Mouse (Mus musculus): ENCODE results near the gene Bcl7a. TPM values are rescaled to one million over a fixed set of nuclear protein-coding genes. Genes with fewer than 3 reads are reported as not detected.

Gene Bcl7a
- polyA plus RNA-seq, 1 experiment from 2014 or later = 15.5 TPM

DNA sequence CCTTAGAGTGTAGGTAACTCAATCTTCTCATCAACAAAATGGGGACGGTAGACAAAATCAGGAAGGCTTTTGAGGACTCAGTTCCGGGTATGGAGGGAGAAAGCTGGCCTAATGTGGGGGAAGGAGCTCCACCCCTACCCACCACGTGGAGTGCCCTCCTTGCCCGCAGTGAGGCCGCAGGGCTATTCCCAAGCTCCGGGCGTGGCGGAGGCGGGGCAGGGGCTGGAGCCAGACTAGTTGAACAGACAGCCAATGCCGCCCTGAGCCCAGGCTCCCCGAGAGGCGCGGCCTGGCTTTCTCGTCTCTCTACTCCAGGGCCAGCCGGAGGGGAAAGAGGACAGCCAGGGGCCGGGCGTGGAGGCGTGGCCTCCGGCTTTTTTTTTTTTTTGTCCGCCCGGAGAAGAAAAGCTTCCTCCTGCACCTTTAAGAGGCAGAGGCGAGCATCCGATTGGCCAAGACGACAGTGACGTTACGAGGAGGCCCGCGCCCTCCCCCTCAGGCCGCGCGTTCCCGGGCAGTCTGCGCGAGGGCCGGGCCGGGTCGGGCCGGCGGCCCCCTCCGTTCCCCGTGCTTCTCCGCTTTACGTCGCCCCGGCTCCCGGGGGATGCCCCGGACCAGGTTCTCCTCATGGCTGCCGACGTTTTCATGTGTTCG, 50.8 kb downstream of the Bcl7a start, which contains the start of gene Mlxip:
Gene Mlxip, plus strand, starts transcription at position 496 of the 654 bp plus-strand sequence.
- peak within 1 kb of the TSS; percentile 94 for H3K27ac ChIP-seq (ENCODE audit: low read length)
- ATAC-seq (replicated peaks; ENCODE audit: extremely low read depth, insufficient read depth, low FRiP score) = peak; percentile 98
- peak within 1 kb of the TSS; percentile 97 for H3K4me3 ChIP-seq (ENCODE audit: low read length)
- H3K9me3 ChIP-seq (replicated peaks; ENCODE audit: control insufficient read depth, low read length) = no peaks in the 10 kb centered on the region
- H3K9ac ChIP-seq (ENCODE audit: low read length) = peak within 1 kb of the TSS; percentile 95
- H3K4me2 ChIP-seq (ENCODE audit: low read depth, low read length) = peak within 1 kb of the TSS; percentile 88
- no peaks in the 10 kb centered on the region for H3K27me3 ChIP-seq (ENCODE audit: control insufficient read depth, insufficient read depth, low read length)
- no peaks in the 10 kb centered on the region for H3K36me3 ChIP-seq (ENCODE audit: control insufficient read depth, insufficient read depth)
- WGBS = 0% methylated on average over 47 of the region's 50 CpGs
- peaks cover 46% of the 10 kb centered on the region for H3K4me1 ChIP-seq (ENCODE audit: control insufficient read depth, insufficient read depth, low read length)

- 0 out of 2 replicates have a peak, but pooled peaks have one; percentile 4 for ATAC-seq (replicated peaks; ENCODE audit: extremely low read depth, insufficient read depth, low FRiP score)
- H3K36me3 ChIP-seq (ENCODE audit: control insufficient read depth, insufficient read depth) = no peaks in the 10 kb centered on the region
- H3K27me3 ChIP-seq (ENCODE audit: control insufficient read depth, insufficient read depth, low read length) = no peaks in the 10 kb centered on the region
- peak overlapping the region; percentile 97 for H3K4me3 ChIP-seq (ENCODE audit: low read length)
- peak overlapping the region; percentile 94 for H3K27ac ChIP-seq (ENCODE audit: low read length)
- under 1% methylated on average over 65 of the region's 65 CpGs for WGBS
- peaks cover 46% of the 10 kb centered on the region for H3K4me1 ChIP-seq (ENCODE audit: control insufficient read depth, insufficient read depth, low read length)
- H3K9me3 ChIP-seq (replicated peaks; ENCODE audit: control insufficient read depth, low read length) = no peaks in the 10 kb centered on the region
- H3K4me2 ChIP-seq (ENCODE audit: low read depth, low read length) = peak overlapping the region; percentile 88
- H3K9ac ChIP-seq (ENCODE audit: low read length) = peak overlapping the region; percentile 95
These were observed 51.6 kb downstream of the Bcl7a start for GRCm38 (mm10) chr5:123394957-123395881.

- Histone ChIP-seq H3K9ac (ENCODE audit: low read length) (peak overlapping the region; percentile 13; the same call in 1 of the 2 replicates), H3K9me3 (replicated peaks; ENCODE audit: control insufficient read depth, low read length) (no peaks in the 10 kb centered on the region), H3K4me1 (ENCODE audit: control insufficient read depth, insufficient read depth, low read length) (peaks cover 42% of the 10 kb centered on the region), H3K4me3 (ENCODE audit: low read length) (peak overlapping the region; percentile 97), H3K36me3 (ENCODE audit: control insufficient read depth, insufficient read depth) (no peaks in the 10 kb centered on the region), H3K27ac (ENCODE audit: low read length) (peak overlapping the region; percentile 24; the same call in 1 of the 2 replicates), H3K4me2 (ENCODE audit: low read depth, low read length) (peak overlapping the region; percentile 88), H3K27me3 (ENCODE audit: control insufficient read depth, insufficient read depth, low read length) (no peaks in the 10 kb centered on the region)
- no peak for ATAC-seq (replicated peaks; ENCODE audit: extremely low read depth, insufficient read depth, low FRiP score)
- WGBS = 38% methylated on average over 8 of the region's 8 CpGs
These were observed 53.3 kb downstream of the Bcl7a start for GRCm38 (mm10) chr5:123396901-123397464.

DNA sequence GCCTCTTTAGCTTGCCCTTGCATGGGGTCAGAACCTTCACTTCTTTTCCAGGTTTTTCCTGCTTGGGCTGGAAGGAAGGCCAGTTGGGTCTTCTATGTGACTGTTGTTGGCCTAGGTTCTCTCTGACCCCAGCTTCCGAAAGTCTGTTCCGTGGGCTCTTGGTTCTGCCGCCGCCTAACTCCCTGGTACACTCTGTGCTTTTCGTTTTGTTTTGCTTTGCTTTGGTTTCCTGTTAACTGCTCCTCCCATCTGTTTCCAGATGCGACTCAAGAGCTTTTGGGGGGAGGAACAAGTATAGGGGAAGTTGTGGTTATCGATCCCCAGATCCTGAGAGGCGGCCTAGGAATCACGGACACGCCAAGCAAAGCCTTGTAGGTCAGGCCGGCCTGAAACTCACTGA, 54.2 kb downstream of the Bcl7a start:
- Histone ChIP-seq H3K9ac (ENCODE audit: low read length) (peak overlapping the region; percentile 41), H3K27ac (ENCODE audit: low read length) (peak overlapping the region; percentile 15)

DNA sequence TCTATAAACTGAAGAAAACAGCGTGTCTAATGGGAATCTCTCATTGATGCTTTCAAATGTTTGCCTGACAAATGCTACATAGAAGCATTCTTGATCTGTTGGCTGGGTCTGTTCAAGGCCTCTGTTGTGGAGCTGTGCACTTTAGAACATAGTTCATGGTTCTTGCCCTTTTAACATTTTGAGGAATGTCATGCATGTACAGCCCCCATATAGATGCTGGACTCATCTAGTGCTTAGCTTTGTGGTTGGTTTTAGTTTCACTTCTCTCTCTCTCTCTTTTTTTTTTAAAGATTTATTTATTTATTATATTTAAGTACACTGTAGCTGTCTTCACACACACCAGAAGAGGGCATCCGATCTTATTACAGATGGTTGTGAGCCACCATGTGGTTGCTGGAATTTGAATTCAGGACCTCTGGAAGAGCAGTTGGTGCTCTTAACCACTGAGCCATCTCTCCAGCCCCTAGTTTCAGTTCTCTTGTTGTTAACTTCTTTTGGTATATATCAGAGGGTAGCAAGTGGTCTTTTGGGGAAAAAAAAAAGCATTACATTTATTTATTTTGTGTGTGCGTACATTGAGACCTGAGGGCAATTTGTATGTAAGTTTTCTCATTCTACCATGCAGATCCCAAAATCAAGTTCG, 55.3 kb downstream of the Bcl7a start:
- ATAC-seq (replicated peaks; ENCODE audit: extremely low read depth, insufficient read depth, low FRiP score) = no peak
- H3K36me3 ChIP-seq (ENCODE audit: control insufficient read depth, insufficient read depth) = no peaks in the 10 kb centered on the region
- no peak overlapping the region for H3K4me3 ChIP-seq (ENCODE audit: low read length)
- no peak overlapping the region for H3K9ac ChIP-seq (ENCODE audit: low read length)
- H3K4me2 ChIP-seq (ENCODE audit: low read depth, low read length) = no peak overlapping the region
- H3K27me3 ChIP-seq (ENCODE audit: control insufficient read depth, insufficient read depth, low read length) = no peaks in the 10 kb centered on the region
- H3K9me3 ChIP-seq (replicated peaks; ENCODE audit: control insufficient read depth, low read length) = no peaks in the 10 kb centered on the region
- no peak overlapping the region for H3K27ac ChIP-seq (ENCODE audit: low read length)
- H3K4me1 ChIP-seq (ENCODE audit: control insufficient read depth, insufficient read depth, low read length) = peaks cover 35% of the 10 kb centered on the region
- 85% methylated on average over 4 of the region's 4 CpGs for WGBS

More for the DNA sequence above, 54.2 kb downstream of the Bcl7a start:
- H3K36me3 ChIP-seq (ENCODE audit: control insufficient read depth, insufficient read depth) = no peaks in the 10 kb centered on the region
- peak overlapping the region; percentile 88 for H3K4me2 ChIP-seq (ENCODE audit: low read depth, low read length)
- no peaks in the 10 kb centered on the region for H3K27me3 ChIP-seq (ENCODE audit: control insufficient read depth, insufficient read depth, low read length)
- ATAC-seq (replicated peaks; ENCODE audit: extremely low read depth, insufficient read depth, low FRiP score) = no peak
- WGBS = 67% methylated on average over 11 of the region's 11 CpGs
- peak overlapping the region; percentile 33 for H3K4me3 ChIP-seq (ENCODE audit: low read length)
- H3K4me1 ChIP-seq (ENCODE audit: control insufficient read depth, insufficient read depth, low read length) = peaks cover 42% of the 10 kb centered on the region
- no peaks in the 10 kb centered on the region for H3K9me3 ChIP-seq (replicated peaks; ENCODE audit: control insufficient read depth, low read length)

DNA sequence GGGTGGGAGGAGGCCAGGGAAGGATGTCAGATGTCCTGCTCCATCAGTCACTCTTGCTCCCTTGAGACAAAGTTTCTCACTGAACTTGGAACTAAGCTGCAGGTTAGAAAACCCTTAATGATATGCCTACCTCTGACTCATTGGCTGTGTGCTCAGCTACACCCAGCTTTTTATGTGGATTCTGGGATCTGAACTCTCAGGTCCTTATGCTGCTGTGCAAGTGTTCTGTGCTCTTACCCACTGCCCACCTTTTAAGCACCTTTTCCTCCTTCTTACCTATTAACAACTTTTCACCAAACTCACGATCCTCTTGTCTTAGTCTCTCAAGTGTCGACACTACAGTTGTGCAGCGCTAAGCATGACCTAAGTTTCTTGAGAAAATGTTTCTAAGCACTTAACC, 60.8 kb downstream of the Bcl7a start:
- H3K4me1 ChIP-seq (ENCODE audit: control insufficient read depth, insufficient read depth, low read length) = peaks cover 7% of the 10 kb centered on the region
- H3K27me3 ChIP-seq (ENCODE audit: control insufficient read depth, insufficient read depth, low read length) = no peaks in the 10 kb centered on the region
- H3K4me2 ChIP-seq (ENCODE audit: low read depth, low read length) = no peak overlapping the region
- H3K4me3 ChIP-seq (ENCODE audit: low read length) = no peak overlapping the region
- H3K27ac ChIP-seq (ENCODE audit: low read length) = no peak overlapping the region
- H3K9me3 ChIP-seq (replicated peaks; ENCODE audit: control insufficient read depth, low read length) = no peaks in the 10 kb centered on the region
- WGBS = 88% methylated on average over 3 of the region's 3 CpGs
- H3K36me3 ChIP-seq (ENCODE audit: control insufficient read depth, insufficient read depth) = no peaks in the 10 kb centered on the region
- no peak overlapping the region for H3K9ac ChIP-seq (ENCODE audit: low read length)
- ATAC-seq (replicated peaks; ENCODE audit: extremely low read depth, insufficient read depth, low FRiP score) = no peak

DNA sequence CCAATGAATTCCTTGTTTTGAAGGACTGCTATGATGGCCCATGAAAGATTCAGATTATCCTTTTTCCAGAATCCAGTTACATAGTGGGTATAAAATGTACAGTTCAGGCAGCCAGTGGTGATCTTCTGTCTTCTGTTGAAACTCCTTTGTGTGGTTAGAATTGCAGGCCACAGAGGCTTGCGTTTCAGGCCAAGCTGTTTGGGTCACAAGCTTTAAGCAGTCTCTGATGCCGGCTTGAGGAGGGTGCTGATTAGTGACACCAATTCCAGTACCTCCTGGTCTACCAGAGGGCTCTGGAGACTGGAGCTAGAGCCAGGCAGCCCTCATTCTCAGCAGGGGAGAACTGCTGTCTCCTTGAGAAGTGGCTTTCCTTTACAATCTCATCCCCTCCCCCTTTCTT, 63.3 kb downstream of the Bcl7a start:
- WGBS = 39% methylated on average over 2 of the region's 2 CpGs
- Histone ChIP-seq H3K27ac (ENCODE audit: low read length) (no peak overlapping the region), H3K9ac (ENCODE audit: low read length) (no peak overlapping the region), H3K36me3 (ENCODE audit: control insufficient read depth, insufficient read depth) (peaks cover 6% of the 10 kb centered on the region), H3K27me3 (ENCODE audit: control insufficient read depth, insufficient read depth, low read length) (no peaks in the 10 kb centered on the region), H3K4me3 (ENCODE audit: low read length) (no peak overlapping the region), H3K4me1 (ENCODE audit: control insufficient read depth, insufficient read depth, low read length) (peaks cover 7% of the 10 kb centered on the region), H3K4me2 (ENCODE audit: low read depth, low read length) (no peak overlapping the region), H3K9me3 (replicated peaks; ENCODE audit: control insufficient read depth, low read length) (peaks cover 5% of the 10 kb centered on the region)
- no peak for ATAC-seq (replicated peaks; ENCODE audit: extremely low read depth, insufficient read depth, low FRiP score)

- Histone ChIP-seq H3K27ac (ENCODE audit: low read length) (no peak overlapping the region), H3K27me3 (ENCODE audit: control insufficient read depth, insufficient read depth, low read length) (no peaks in the 10 kb centered on the region), H3K9ac (ENCODE audit: low read length) (no peak overlapping the region), H3K4me3 (ENCODE audit: low read length) (no peak overlapping the region), H3K4me2 (ENCODE audit: low read depth, low read length) (no peak overlapping the region), H3K36me3 (ENCODE audit: control insufficient read depth, insufficient read depth) (peaks cover 6% of the 10 kb centered on the region), H3K4me1 (ENCODE audit: control insufficient read depth, insufficient read depth, low read length) (peaks cover 12% of the 10 kb centered on the region), H3K9me3 (replicated peaks; ENCODE audit: control insufficient read depth, low read length) (peaks cover 5% of the 10 kb centered on the region)
- ATAC-seq (replicated peaks; ENCODE audit: extremely low read depth, insufficient read depth, low FRiP score) = no peak
- WGBS = 63% methylated on average over 3 of the region's 3 CpGs
These were observed 64.5 kb downstream of the Bcl7a start for GRCm38 (mm10) chr5:123408176-123408575.
